Mouse (Mus musculus) limb, embryonic 10.5 days (tissue): ENCODE data around the gene Gm16513. TPM values are rescaled to one million over a fixed set of nuclear protein-coding genes. Genes with fewer than 3 reads are reported as not detected.
"Not testable (repeated sequence)": the region's sequence is repeated elsewhere in the genome, so short reads cannot be mapped to it uniquely, and the experiment has no call there.

Experiments
- DNase-seq: peaks from one replicate; pipeline ENCODE4 v3.0.0-alpha.2; 2017; ENCODE audit warnings: low spot score
- H3K27ac ChIP-seq: fragments of 300-500 bp; sonication (generic); 2 replicates; pipeline ENCODE4 v1.5.1; 2016; ENCODE audit warnings: mild to moderate bottlenecking
- H3K27me3 ChIP-seq: fragments of 300-500 bp; sonication (generic); 2 replicates; pipeline ENCODE4 v1.6.1; 2016; ENCODE audit warnings: low read depth, mild to moderate bottlenecking; ENCODE audit not compliant: poor library complexity, severe bottlenecking
- H3K36me3 ChIP-seq: fragments of 300-500 bp; sonication (generic); 2 replicates; pipeline ENCODE4 v1.6.1; 2016; ENCODE audit warnings: mild to moderate bottlenecking, moderate library complexity
- H3K4me1 ChIP-seq: fragments of 300-500 bp; sonication (generic); 2 replicates; pipeline ENCODE4 v1.6.1; 2016
- H3K4me3 ChIP-seq: fragments of 300-500 bp; sonication (generic); 2 replicates; pipeline ENCODE4 v1.5.1; 2016; ENCODE audit warnings: mild to moderate bottlenecking, moderate library complexity
- H3K9me3 ChIP-seq: fragments of 300-500 bp; sonication (generic); replicated peaks from 2 replicates; pipeline ENCODE4 v1.6.1; 2016; ENCODE audit warnings: mild to moderate bottlenecking
- WGBS: fragments of 180-500 bp; shearing (Covaris S2); methylation state at CpG from one replicate; pipeline ENCODE4 v1.1.7; 2016; 5-methylcytosine and 5-hydroxymethylcytosine counted together
- polyA plus RNA-seq: library from polyadenylated mRNA; unstranded; fragments of >200 nt; fragmentation: Nextera tagmentation; extraction: Ambion mirVana; gene quantifications from 2 replicates; pipeline ENCODE4 v1.2.1, GENCODE M21; 2016

Gm16513 gene
- not detected in 2 replicates for polyA plus RNA-seq

- not testable (repeated sequence) for H3K4me3 ChIP-seq, H3K36me3 ChIP-seq, H3K9me3 ChIP-seq, H3K27ac ChIP-seq, H3K27me3 ChIP-seq, H3K4me1 ChIP-seq, DNase-seq
- WGBS: no CpG with 5 or more reads among the region's 1 CpGs
Observed at GRCm38 (mm10) chr5:95182324-95182723, at the start of gene Gm16513. Gm16513 (plus strand) TSS chr5:95182624.

Other genes with a start within 250 kb of the Gm16513 start
- gene Gm6367, start 194.0 kb upstream of the Gm16513 start, polyA plus RNA-seq: not detected in 2 replicates
- not detected in 2 replicates for gene Gm7942, start 75.7 kb upstream of the Gm16513 start, polyA plus RNA-seq
- not detected in 2 replicates for gene Gm10424, start 90.1 kb downstream of the Gm16513 start, polyA plus RNA-seq
- not detected in 2 replicates for gene Gm3259, start 123.3 kb downstream of the Gm16513 start, polyA plus RNA-seq